10 mouse cellular contexts compared by ENCODE assay signal in genomic region chr10:3393548-3393947, GRCm38 (mm10). TPM values are rescaled to one million over a fixed set of nuclear protein-coding genes. Genes with fewer than 3 reads are reported as not detected.
"Had no signal": no experiment of that assay in that cellular context is flagged by ENCODE, and none has a peak within 500 bp of the region (broad histone marks: within the 10 kb centered on the region; RNA-seq: fewer than 3 reads in every experiment).

No protein-coding gene starts in this region.

- H3K9ac ChIP-seq: limb, embryonic 12.5 days; liver, embryonic 14.5 days; midbrain, embryonic 13.5 days; neural tube, embryonic 15.5 days had no signal

- DNase-seq: liver; lung, adult 2 months; thymus, postnatal 36 days had no signal

- H3K36me3 ChIP-seq: limb, embryonic 12.5 days; midbrain, embryonic 13.5 days; neural tube, embryonic 15.5 days had no signal

- H3K27me3 ChIP-seq: limb, embryonic 12.5 days; midbrain, embryonic 13.5 days; neural tube, embryonic 15.5 days had no signal

- H3K27ac ChIP-seq: limb, embryonic 12.5 days; liver, embryonic 14.5 days; midbrain, embryonic 13.5 days had no signal

- H3K4me1 ChIP-seq: limb, embryonic 12.5 days; midbrain, embryonic 13.5 days had no signal

- H3K9me3 ChIP-seq: limb, embryonic 12.5 days; midbrain, embryonic 13.5 days; neural tube, embryonic 15.5 days had no signal

- H3K4me3 ChIP-seq: layer of hippocampus, adult 2 months; limb, embryonic 12.5 days; midbrain, embryonic 13.5 days; myocyte; neural tube, embryonic 15.5 days had no signal

- H3K4me2 ChIP-seq: limb, embryonic 12.5 days; midbrain, embryonic 13.5 days; neural tube, embryonic 15.5 days had no signal

RNA-seq across cellular contexts. Expression of gene Ppp1r14c, which starts 27.7 kb away (rescaled TPM):
- total RNA-seq: megakaryocyte progenitor cell, adult 5-6 weeks had no signal
